Mouse (Mus musculus): Measurements from ENCODE around the gene C1qtnf7. TPM values are rescaled to one million over a fixed set of nuclear protein-coding genes. Genes with fewer than 3 reads are reported as not detected.

The C1qtnf7 gene
- polyA plus RNA-seq, 1 experiment: not detected

- no peaks in the 10 kb centered on the region for H3K27me3 ChIP-seq (ENCODE audit: control insufficient read depth, insufficient read depth, insufficient read length)
- H3ac ChIP-seq (ENCODE audit: control insufficient read depth, insufficient read length, low read depth): no peak overlapping the region
- H3K4me3 ChIP-seq (ENCODE audit: insufficient read depth, poor library complexity, severe bottlenecking): no peak overlapping the region
- TF ChIP-seq FOSL1 (IDR thresholded peaks at IDR 0.05; ENCODE audit: insufficient read depth, low read length, poor library complexity, severe bottlenecking) (no peak), MYOD1 (IDR thresholded peaks at IDR 0.05; ENCODE audit: control insufficient read depth, insufficient read length, low read depth) (no peak), MYOG (IDR thresholded peaks at IDR 0.05; ENCODE audit: control insufficient read depth, extremely low read depth, insufficient read length) (no peak), USF1 (IDR thresholded peaks at IDR 0.05; ENCODE audit: low read depth) (no peak), CEBPB (IDR thresholded peaks at IDR 0.05; ENCODE audit: low read depth) (no peak), CTCF (IDR thresholded peaks at IDR 0.05; ENCODE audit: control insufficient read depth, insufficient read depth, insufficient read length) (no peak), MAX (IDR thresholded peaks at IDR 0.05) (no peak)
- no peaks in the 10 kb centered on the region for H3K79me3 ChIP-seq (ENCODE audit: low read depth)
- H3K36me3 ChIP-seq (ENCODE audit: control insufficient read depth, insufficient read depth): no peaks in the 10 kb centered on the region
- H3K79me2 ChIP-seq (ENCODE audit: control insufficient read depth, insufficient read depth): no peaks in the 10 kb centered on the region
Measured at GRCm38 (mm10) chr5:43480786-43481185, 34.6 kb upstream of the C1qtnf7 start.

GRCm38 (mm10) chr5:43481824-43482223 is 33.5 kb upstream of the C1qtnf7 start:
- no peaks in the 10 kb centered on the region for H3K27me3 ChIP-seq (ENCODE audit: control insufficient read depth, insufficient read depth, insufficient read length)
- H3K4me3 ChIP-seq (ENCODE audit: insufficient read depth, poor library complexity, severe bottlenecking): no peak overlapping the region
- H3K36me3 ChIP-seq (ENCODE audit: control insufficient read depth, insufficient read depth): no peaks in the 10 kb centered on the region
- H3K79me3 ChIP-seq (ENCODE audit: low read depth): no peaks in the 10 kb centered on the region
- H3K79me2 ChIP-seq (ENCODE audit: control insufficient read depth, insufficient read depth): no peaks in the 10 kb centered on the region
- no peak for TF ChIP-seq MAX (IDR thresholded peaks at IDR 0.05)
- no peak for TF ChIP-seq MYOG (IDR thresholded peaks at IDR 0.05; ENCODE audit: control insufficient read depth, extremely low read depth, insufficient read length)
- no peak for TF ChIP-seq MYOD1 (IDR thresholded peaks at IDR 0.05; ENCODE audit: control insufficient read depth, insufficient read length, low read depth)
- TF ChIP-seq USF1 (IDR thresholded peaks at IDR 0.05; ENCODE audit: low read depth): no peak
- no peak for TF ChIP-seq CTCF (IDR thresholded peaks at IDR 0.05; ENCODE audit: control insufficient read depth, insufficient read depth, insufficient read length)
- TF ChIP-seq FOSL1 (IDR thresholded peaks at IDR 0.05; ENCODE audit: insufficient read depth, low read length, poor library complexity, severe bottlenecking): no peak
- no peak for TF ChIP-seq CEBPB (IDR thresholded peaks at IDR 0.05; ENCODE audit: low read depth)
- H3ac ChIP-seq (ENCODE audit: control insufficient read depth, insufficient read length, low read depth): no peak overlapping the region

- no peaks in the 10 kb centered on the region for H3K27me3 ChIP-seq (ENCODE audit: control insufficient read depth, insufficient read depth, insufficient read length)
- H3ac ChIP-seq (ENCODE audit: control insufficient read depth, insufficient read length, low read depth): no peak overlapping the region
- H3K4me3 ChIP-seq (ENCODE audit: insufficient read depth, poor library complexity, severe bottlenecking): no peak overlapping the region
- no peaks in the 10 kb centered on the region for H3K79me3 ChIP-seq (ENCODE audit: low read depth)
- no peaks in the 10 kb centered on the region for H3K79me2 ChIP-seq (ENCODE audit: control insufficient read depth, insufficient read depth)
- TF ChIP-seq MAX (IDR thresholded peaks at IDR 0.05): no peak
- TF ChIP-seq MYOG (IDR thresholded peaks at IDR 0.05; ENCODE audit: control insufficient read depth, extremely low read depth, insufficient read length): no peak
- TF ChIP-seq CEBPB (IDR thresholded peaks at IDR 0.05; ENCODE audit: low read depth): no peak
- TF ChIP-seq CTCF (IDR thresholded peaks at IDR 0.05; ENCODE audit: control insufficient read depth, insufficient read depth, insufficient read length): no peak
- TF ChIP-seq MYOD1 (IDR thresholded peaks at IDR 0.05; ENCODE audit: control insufficient read depth, insufficient read length, low read depth): no peak
- TF ChIP-seq USF1 (IDR thresholded peaks at IDR 0.05; ENCODE audit: low read depth): no peak
- TF ChIP-seq FOSL1 (IDR thresholded peaks at IDR 0.05; ENCODE audit: insufficient read depth, low read length, poor library complexity, severe bottlenecking): no peak
- no peaks in the 10 kb centered on the region for H3K36me3 ChIP-seq (ENCODE audit: control insufficient read depth, insufficient read depth)
Measured at GRCm38 (mm10) chr5:43501887-43502286, 13.5 kb upstream of the C1qtnf7 start.

- no peak overlapping the region for H3K4me3 ChIP-seq (ENCODE audit: insufficient read depth, poor library complexity, severe bottlenecking)
- H3K79me3 ChIP-seq (ENCODE audit: low read depth): no peaks in the 10 kb centered on the region
- H3K27me3 ChIP-seq (ENCODE audit: control insufficient read depth, insufficient read depth, insufficient read length): no peaks in the 10 kb centered on the region
- no peaks in the 10 kb centered on the region for H3K36me3 ChIP-seq (ENCODE audit: control insufficient read depth, insufficient read depth)
- no peak overlapping the region for H3ac ChIP-seq (ENCODE audit: control insufficient read depth, insufficient read length, low read depth)
- H3K79me2 ChIP-seq (ENCODE audit: control insufficient read depth, insufficient read depth): no peaks in the 10 kb centered on the region
- no peak for TF ChIP-seq MYOD1 (IDR thresholded peaks at IDR 0.05; ENCODE audit: control insufficient read depth, insufficient read length, low read depth)
- no peak for TF ChIP-seq FOSL1 (IDR thresholded peaks at IDR 0.05; ENCODE audit: insufficient read depth, low read length, poor library complexity, severe bottlenecking)
- no peak for TF ChIP-seq CEBPB (IDR thresholded peaks at IDR 0.05; ENCODE audit: low read depth)
- no peak for TF ChIP-seq CTCF (IDR thresholded peaks at IDR 0.05; ENCODE audit: control insufficient read depth, insufficient read depth, insufficient read length)
- no peak for TF ChIP-seq MAX (IDR thresholded peaks at IDR 0.05)
- TF ChIP-seq USF1 (IDR thresholded peaks at IDR 0.05; ENCODE audit: low read depth): no peak
- no peak for TF ChIP-seq MYOG (IDR thresholded peaks at IDR 0.05; ENCODE audit: control insufficient read depth, extremely low read depth, insufficient read length)
Measured at GRCm38 (mm10) chr5:43504243-43504786, 11.0 kb upstream of the C1qtnf7 start.

- H3ac ChIP-seq (ENCODE audit: control insufficient read depth, insufficient read length, low read depth): no peak overlapping the region
- H3K79me2 ChIP-seq (ENCODE audit: control insufficient read depth, insufficient read depth): no peaks in the 10 kb centered on the region
- no peaks in the 10 kb centered on the region for H3K36me3 ChIP-seq (ENCODE audit: control insufficient read depth, insufficient read depth)
- no peak overlapping the region for H3K4me3 ChIP-seq (ENCODE audit: insufficient read depth, poor library complexity, severe bottlenecking)
- no peaks in the 10 kb centered on the region for H3K27me3 ChIP-seq (ENCODE audit: control insufficient read depth, insufficient read depth, insufficient read length)
- no peaks in the 10 kb centered on the region for H3K79me3 ChIP-seq (ENCODE audit: low read depth)
- no peak for TF ChIP-seq CTCF (IDR thresholded peaks at IDR 0.05; ENCODE audit: control insufficient read depth, insufficient read depth, insufficient read length)
- TF ChIP-seq USF1 (IDR thresholded peaks at IDR 0.05; ENCODE audit: low read depth): no peak
- no peak for TF ChIP-seq MYOG (IDR thresholded peaks at IDR 0.05; ENCODE audit: control insufficient read depth, extremely low read depth, insufficient read length)
- TF ChIP-seq FOSL1 (IDR thresholded peaks at IDR 0.05; ENCODE audit: insufficient read depth, low read length, poor library complexity, severe bottlenecking): no peak
- no peak for TF ChIP-seq MYOD1 (IDR thresholded peaks at IDR 0.05; ENCODE audit: control insufficient read depth, insufficient read length, low read depth)
Measured at GRCm38 (mm10) chr5:43508470-43508869, 6.9 kb upstream of the C1qtnf7 start.

- no peaks in the 10 kb centered on the region for H3K36me3 ChIP-seq (ENCODE audit: control insufficient read depth, insufficient read depth)
- H3K27me3 ChIP-seq (ENCODE audit: control insufficient read depth, insufficient read depth, insufficient read length): no peaks in the 10 kb centered on the region
- no peaks in the 10 kb centered on the region for H3K79me3 ChIP-seq (ENCODE audit: low read depth)
- TF ChIP-seq CEBPB (IDR thresholded peaks at IDR 0.05; ENCODE audit: low read depth) (no peak), MAX (IDR thresholded peaks at IDR 0.05) (no peak), MYOD1 (IDR thresholded peaks at IDR 0.05; ENCODE audit: control insufficient read depth, insufficient read length, low read depth) (no peak), USF1 (IDR thresholded peaks at IDR 0.05; ENCODE audit: low read depth) (no peak), MYOG (IDR thresholded peaks at IDR 0.05; ENCODE audit: control insufficient read depth, extremely low read depth, insufficient read length) (no peak), CTCF (IDR thresholded peaks at IDR 0.05; ENCODE audit: control insufficient read depth, insufficient read depth, insufficient read length) (no peak), FOSL1 (IDR thresholded peaks at IDR 0.05; ENCODE audit: insufficient read depth, low read length, poor library complexity, severe bottlenecking) (no peak)
- H3K4me3 ChIP-seq (ENCODE audit: insufficient read depth, poor library complexity, severe bottlenecking): no peak overlapping the region
- no peaks in the 10 kb centered on the region for H3K79me2 ChIP-seq (ENCODE audit: control insufficient read depth, insufficient read depth)
- H3ac ChIP-seq (ENCODE audit: control insufficient read depth, insufficient read length, low read depth): no peak overlapping the region
Measured at GRCm38 (mm10) chr5:43508892-43509291, 6.4 kb upstream of the C1qtnf7 start.
